Mouse (Mus musculus): ENCODE data around the gene Tceanc.

The Tceanc gene

GRCm38 (mm10) chrX:166479365-166479983 is 38.9 kb downstream of the Tceanc start, which contains the start of gene Rab9:
Gene Rab9 (minus strand): TSS chrX:166479867.
- 8% methylated on average over 31 of the region's 41 CpGs for WGBS

- 3% methylated on average over 28 of the region's 28 CpGs for WGBS
Measured at GRCm38 (mm10) chrX:166478631-166479364, 39.6 kb downstream of the Tceanc start.

GRCm38 (mm10) chrX:166477393-166477792 is 41.0 kb downstream of the Tceanc start:
- WGBS, result 27% methylated on average over 6 of the region's 6 CpGs

GRCm38 (mm10) chrX:166472612-166473011 is 45.8 kb downstream of the Tceanc start:
- 85% methylated on average over 6 of the region's 6 CpGs for WGBS

GRCm38 (mm10) chrX:166468321-166468720 is 50.0 kb downstream of the Tceanc start:
- WGBS, result 96% methylated on average over 7 of the region's 7 CpGs

GRCm38 (mm10) chrX:166455525-166455924 is 62.8 kb downstream of the Tceanc start:
- WGBS, result 96% methylated on average over 1 of the region's 1 CpGs

GRCm38 (mm10) chrX:166454331-166454730 is 64.0 kb downstream of the Tceanc start:
- WGBS, result 82% methylated on average over 3 of the region's 3 CpGs

GRCm38 (mm10) chrX:166453532-166453931 is 64.8 kb downstream of the Tceanc start:
- 66% methylated on average over 6 of the region's 6 CpGs for WGBS
